Mouse (Mus musculus): ENCODE results near the gene Tmem8b. TPM values are rescaled to one million over a fixed set of nuclear protein-coding genes. Genes with fewer than 3 reads are reported as not detected.

Tmem8b gene
- polyA plus RNA-seq, 1 experiment from 2014 or later: 12.1 TPM

DNA sequence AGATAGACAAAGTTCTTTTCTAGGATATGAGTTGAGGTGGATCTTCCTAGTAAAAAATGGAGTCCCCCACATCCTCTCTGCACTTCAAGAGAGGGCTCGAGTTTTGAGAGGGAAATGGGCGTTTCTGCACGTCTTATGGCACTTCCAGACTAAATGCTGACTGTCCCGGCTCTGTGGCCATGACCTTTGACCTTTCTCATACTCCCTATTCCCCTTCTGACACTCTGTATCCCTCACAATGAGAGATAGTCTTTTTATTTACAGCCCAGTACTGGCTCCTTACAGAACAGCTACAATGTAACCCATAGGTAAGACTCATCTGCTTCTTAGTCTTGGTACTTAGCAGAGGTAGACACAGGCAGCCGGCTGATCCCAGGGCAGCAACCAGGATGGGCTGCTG is 72.8 kb downstream of the Tmem8b start:
- no peak for ATAC-seq
- Histone ChIP-seq H3K36me3 (ENCODE audit: poor library complexity, severe bottlenecking) (no peaks in the 10 kb centered on the region), H3K4me1 (no peaks in the 10 kb centered on the region), H3K27me3 (no peaks in the 10 kb centered on the region), H3K27ac (no peak overlapping the region), H3K9ac (no peak overlapping the region), H3K9me3 (replicated peaks) (no peaks in the 10 kb centered on the region), H3K4me3 (no peak overlapping the region), H3K4me2 (no peak overlapping the region)
- 81% methylated on average over 5 of the region's 5 CpGs for WGBS

Small RNAs within 50 kb of the gene (microRNA-seq; reads per million reads assigned to microRNA genes)
- not detected for gene Gm25262

Other genes with a start within 250 kb of the Tmem8b start
- gene Fam166b, start 239.8 kb upstream of the Tmem8b start, polyA plus RNA-seq (2015; fragmentation: Nextera tagmentation; extraction: Ambion mirVana): 0.31 and 0.42 TPM in 2 replicates
- gene Tesk1, start 227.0 kb upstream of the Tmem8b start, polyA plus RNA-seq (2015; fragmentation: Nextera tagmentation; extraction: Ambion mirVana): 6.0 and 6.3 TPM in 2 replicates
- gene Cd72, start 214.3 kb upstream of the Tmem8b start, polyA plus RNA-seq (2015; fragmentation: Nextera tagmentation; extraction: Ambion mirVana): 3.9 and 4.0 TPM in 2 replicates
- not detected in 2 replicates for gene Sit1, start 185.2 kb upstream of the Tmem8b start, polyA plus RNA-seq (2015; fragmentation: Nextera tagmentation; extraction: Ambion mirVana)
- gene Ccdc107, start 176.1 kb upstream of the Tmem8b start, polyA plus RNA-seq (2015; fragmentation: Nextera tagmentation; extraction: Ambion mirVana): 51.1 and 52.0 TPM in 2 replicates
- 38.2 and 40.3 TPM in 2 replicates for gene Arhgef39, start 169.3 kb upstream of the Tmem8b start, polyA plus RNA-seq (2015; fragmentation: Nextera tagmentation; extraction: Ambion mirVana)
- gene Car9, start 162.0 kb upstream of the Tmem8b start, polyA plus RNA-seq (2015; fragmentation: Nextera tagmentation; extraction: Ambion mirVana): 0.40 and 0.80 TPM in 2 replicates
- gene Tpm2, start 145.2 kb upstream of the Tmem8b start, polyA plus RNA-seq (2015; fragmentation: Nextera tagmentation; extraction: Ambion mirVana): 11.4 and 12.2 TPM in 2 replicates
- 61.8 and 65.1 TPM in 2 replicates for gene Creb3, start 106.6 kb upstream of the Tmem8b start, polyA plus RNA-seq (2015; fragmentation: Nextera tagmentation; extraction: Ambion mirVana)
- gene Tln1, start 106.3 kb upstream of the Tmem8b start, polyA plus RNA-seq (2015; fragmentation: Nextera tagmentation; extraction: Ambion mirVana): 48.0 and 54.7 TPM in 2 replicates
- 27.5 and 27.9 TPM in 2 replicates for gene Rgp1, start 90.3 kb upstream of the Tmem8b start, polyA plus RNA-seq (2015; fragmentation: Nextera tagmentation; extraction: Ambion mirVana)
- 44.5 and 47.4 TPM in 2 replicates for gene Gba2, start 90.1 kb upstream of the Tmem8b start, polyA plus RNA-seq (2015; fragmentation: Nextera tagmentation; extraction: Ambion mirVana)
- gene Msmp, start 84.5 kb upstream of the Tmem8b start, polyA plus RNA-seq (2015; fragmentation: Nextera tagmentation; extraction: Ambion mirVana): 0.65 and 1.8 TPM in 2 replicates
- 9.1 and 10.7 TPM in 2 replicates for gene Npr2, start 37.0 kb upstream of the Tmem8b start, polyA plus RNA-seq (2015; fragmentation: Nextera tagmentation; extraction: Ambion mirVana)
- 3.9 and 6.8 TPM in 2 replicates for gene Spag8, start 15.4 kb upstream of the Tmem8b start, polyA plus RNA-seq (2015; fragmentation: Nextera tagmentation; extraction: Ambion mirVana)
- 75.6 and 79.2 TPM in 2 replicates for gene Hint2, start 12.5 kb upstream of the Tmem8b start, polyA plus RNA-seq (2015; fragmentation: Nextera tagmentation; extraction: Ambion mirVana)
- 2.1 and 2.9 TPM in 2 replicates for gene Fam221b, start 174 bp downstream of the Tmem8b start, polyA plus RNA-seq (2015; fragmentation: Nextera tagmentation; extraction: Ambion mirVana)
- gene Olfr70, start 31.8 kb downstream of the Tmem8b start, polyA plus RNA-seq (2015; fragmentation: Nextera tagmentation; extraction: Ambion mirVana): not detected in 2 replicates
- gene Olfr71, start 41.3 kb downstream of the Tmem8b start, polyA plus RNA-seq (2015; fragmentation: Nextera tagmentation; extraction: Ambion mirVana): not detected in 2 replicates
- gene Hrct1, start 58.2 kb downstream of the Tmem8b start, polyA plus RNA-seq (2015; fragmentation: Nextera tagmentation; extraction: Ambion mirVana): 0.30 and 0.48 TPM in 2 replicates
- gene Spaar, start 61.1 kb downstream of the Tmem8b start, polyA plus RNA-seq (2015; fragmentation: Nextera tagmentation; extraction: Ambion mirVana): not detected in 2 replicates
- gene Olfr159, start 102.0 kb downstream of the Tmem8b start, polyA plus RNA-seq (2015; fragmentation: Nextera tagmentation; extraction: Ambion mirVana): not detected in 2 replicates
- gene Olfr156, start 154.9 kb downstream of the Tmem8b start, polyA plus RNA-seq (2015; fragmentation: Nextera tagmentation; extraction: Ambion mirVana): not detected in 2 replicates
- not detected in 2 replicates for gene Olfr157, start 171.2 kb downstream of the Tmem8b start, polyA plus RNA-seq (2015; fragmentation: Nextera tagmentation; extraction: Ambion mirVana)
- not detected in 2 replicates for gene Olfr155, start 182.6 kb downstream of the Tmem8b start, polyA plus RNA-seq (2015; fragmentation: Nextera tagmentation; extraction: Ambion mirVana)
- 4.4 and 4.8 TPM in 2 replicates for gene Reck, start 206.6 kb downstream of the Tmem8b start, polyA plus RNA-seq (2015; fragmentation: Nextera tagmentation; extraction: Ambion mirVana)